Mouse (Mus musculus) myocyte (in vitro differentiated cells): ENCODE results near the gene Cdk5. TPM values are rescaled to one million over a fixed set of nuclear protein-coding genes. Genes with fewer than 3 reads are reported as not detected.

Experiments used
- H3K27me3 ChIP-seq: one replicate; pipeline ENCODE4 v1.6.1; 2011; ENCODE audit not compliant: control insufficient read depth, insufficient read depth, insufficient read length
- H3K36me3 ChIP-seq: one replicate; pipeline ENCODE4 v1.6.1; 2011; ENCODE audit not compliant: control insufficient read depth, insufficient read depth
- H3K4me2 ChIP-seq: one replicate; pipeline ENCODE4 v1.6.1; 2011; ENCODE audit warnings: low read depth, control low read depth
- H3K4me3 ChIP-seq: one replicate; pipeline ENCODE4 v1.5.1; 2011; ENCODE audit warnings: mild to moderate bottlenecking, control low read depth, moderate library complexity
- H3K79me2 ChIP-seq: one replicate; pipeline ENCODE4 v1.6.1; 2011; ENCODE audit not compliant: control insufficient read depth, insufficient read depth
- H3ac ChIP-seq: one replicate; pipeline ENCODE4 v1.6.1; 2011; ENCODE audit not compliant: control insufficient read depth, insufficient read length
- CEBPB ChIP-seq: IDR thresholded peaks from 2 replicates; pipeline ENCODE4 v1.6.1; 2011; ENCODE audit warnings: mild to moderate bottlenecking, moderate library complexity; ENCODE audit not compliant: poor library complexity, insufficient read depth, severe bottlenecking
- E2F4 ChIP-seq: IDR thresholded peaks from one replicate; pipeline ENCODE4 v1.6.1; 2011; ENCODE audit warnings: mild to moderate bottlenecking, control low read depth, moderate library complexity; ENCODE audit not compliant: insufficient read depth
- MAX ChIP-seq: IDR thresholded peaks from one replicate; pipeline ENCODE4 v1.6.1; 2011; ENCODE audit warnings: low read depth, mild to moderate bottlenecking, control low read depth
- MYOD1 ChIP-seq, 3 experiments: IDR thresholded peaks; one replicate each; pipeline ENCODE4 v1.6.1; 2011; ENCODE audit warnings: control low read depth in 2 of 3, low read depth in 2 of 3, mild to moderate bottlenecking in 2 of 3, moderate library complexity in 1 of 3; ENCODE audit not compliant: insufficient read length in 2 of 3, control insufficient read depth in 1 of 3
- MYOG ChIP-seq, 3 experiments: IDR thresholded peaks; one replicate each; pipeline ENCODE4 v1.6.1; 2011; ENCODE audit warnings: control low read depth in 2 of 3, low read depth in 2 of 3, mild to moderate bottlenecking in 2 of 3; ENCODE audit not compliant: insufficient read length in 2 of 3, control insufficient read depth in 1 of 3, insufficient read depth in 1 of 3
- POLR2A ChIP-seq: IDR thresholded peaks from one replicate; pipeline ENCODE4 v1.6.1; 2011; ENCODE audit warnings: low read depth, mild to moderate bottlenecking, control low read depth, moderate library complexity; ENCODE audit not compliant: insufficient read length
- POLR2AphosphoS2 ChIP-seq: IDR thresholded peaks from one replicate; pipeline ENCODE4 v1.6.1; 2011; ENCODE audit warnings: low read depth, control low read depth; ENCODE audit not compliant: insufficient read length
- REST ChIP-seq: IDR thresholded peaks from one replicate; pipeline ENCODE4 v1.6.1; 2011; ENCODE audit warnings: mild to moderate bottlenecking, control low read depth, moderate library complexity; ENCODE audit not compliant: insufficient read depth, insufficient read length
- SRF ChIP-seq: IDR thresholded peaks from one replicate; pipeline ENCODE4 v1.6.1; 2011; ENCODE audit warnings: low read depth; ENCODE audit not compliant: control insufficient read depth, insufficient read length
- TCF12 ChIP-seq: IDR thresholded peaks from one replicate; pipeline ENCODE4 v1.6.1; 2011; ENCODE audit warnings: mild to moderate bottlenecking, control low read depth; ENCODE audit not compliant: poor library complexity, insufficient read depth, severe bottlenecking
- TCF3 ChIP-seq: IDR thresholded peaks from one replicate; pipeline ENCODE4 v1.6.1; 2011; ENCODE audit warnings: low read depth, control low read depth; ENCODE audit not compliant: insufficient read length
- USF1 ChIP-seq: IDR thresholded peaks from one replicate; pipeline ENCODE4 v1.6.1; 2011; ENCODE audit warnings: low read depth, mild to moderate bottlenecking, control low read depth, moderate library complexity
- polyA plus RNA-seq: library from polyadenylated mRNA; unstranded; fragments of >200 nt; fragmentation: generic; extraction: Trizol; gene quantifications from one replicate; pipeline ENCODE4 v1.2.1, GENCODE M21; 2012; ENCODE audit warnings: missing spikeins

The Cdk5 gene
- polyA plus RNA-seq, 1 experiment: 30.0 TPM

GRCm38 (mm10) chr5:24425421-24426036 lies 2.2 kb upstream of the Cdk5 start:
- TF ChIP-seq TCF3 (no peak), USF1 (no peak), SRF (no peak), MAX (no peak), TCF12 (no peak), POLR2A (peak; percentile 11), E2F4 (no peak), CEBPB (no peak)
- H3K4me3 ChIP-seq: peak overlapping the region; percentile 95
- H3K79me2 ChIP-seq: peaks cover 27% of the 10 kb centered on the region
- peaks cover 7% of the 10 kb centered on the region for H3K36me3 ChIP-seq
- H3K27me3 ChIP-seq: no peaks in the 10 kb centered on the region
- H3ac ChIP-seq: peak overlapping the region; percentile 55
- H3K4me2 ChIP-seq: peak overlapping the region; percentile 94

- Histone ChIP-seq H3K27me3 (no peaks in the 10 kb centered on the region), H3K79me2 (peaks cover 27% of the 10 kb centered on the region), H3K36me3 (peaks cover 7% of the 10 kb centered on the region), H3ac (peak overlapping the region; percentile 55), H3K4me3 (peak overlapping the region; percentile 95), H3K4me2 (peak overlapping the region; percentile 92)
- TF ChIP-seq USF1 (no peak), POLR2A (peak; percentile 69), TCF3 (no peak), POLR2AphosphoS2 (no peak), SRF (no peak), E2F4 (peak; percentile 10), MYOG (IDR thresholded peaks at IDR 0.05; ENCODE audit: control insufficient read depth in 1 of 3, insufficient read depth in 1 of 3, insufficient read length in 2 of 3, low read depth in 2 of 3) (peak in 1 of 3 experiments; percentile 53), MYOD1 (IDR thresholded peaks at IDR 0.05; ENCODE audit: control insufficient read depth in 1 of 3, insufficient read length in 2 of 3, low read depth in 2 of 3) (peak in 1 of 3 experiments; percentile 53), TCF12 (no peak), MAX (no peak), CEBPB (no peak), REST (no peak)
Observed at GRCm38 (mm10) chr5:24424861-24425411, 1.6 kb upstream of the Cdk5 start.

GRCm38 (mm10) chr5:24424004-24424781 lies 863 bp upstream of the Cdk5 start:
- no peaks in the 10 kb centered on the region for H3K27me3 ChIP-seq
- peaks cover 7% of the 10 kb centered on the region for H3K36me3 ChIP-seq
- peak overlapping the region; percentile 55 for H3ac ChIP-seq
- peak overlapping the region; percentile 92 for H3K4me2 ChIP-seq
- H3K4me3 ChIP-seq: peak overlapping the region; percentile 95
- H3K79me2 ChIP-seq: peaks cover 27% of the 10 kb centered on the region
- TF ChIP-seq E2F4: no peak
- TF ChIP-seq TCF12: no peak
- peak in 2 of 3 experiments; percentile 77 to 85 for TF ChIP-seq MYOG (IDR thresholded peaks at IDR 0.05; ENCODE audit: control insufficient read depth in 1 of 3, insufficient read depth in 1 of 3, insufficient read length in 2 of 3, low read depth in 2 of 3)
- no peak for TF ChIP-seq TCF3
- TF ChIP-seq POLR2AphosphoS2: peak; percentile 57
- no peak for TF ChIP-seq SRF
- TF ChIP-seq USF1: peak; percentile 37
- no peak for TF ChIP-seq MAX
- TF ChIP-seq CEBPB: no peak
- peak; percentile 36 for TF ChIP-seq POLR2A
- peak in 2 of 3 experiments; percentile 82 to 85 for TF ChIP-seq MYOD1 (IDR thresholded peaks at IDR 0.05; ENCODE audit: control insufficient read depth in 1 of 3, insufficient read length in 2 of 3, low read depth in 2 of 3)
- TF ChIP-seq REST: no peak

GRCm38 (mm10) chr5:24420381-24420780 lies 2.9 kb downstream of the Cdk5 start:
- Histone ChIP-seq H3K36me3 (peaks cover 7% of the 10 kb centered on the region), H3ac (no peak overlapping the region), H3K4me2 (no peak overlapping the region), H3K27me3 (no peaks in the 10 kb centered on the region), H3K4me3 (no peak overlapping the region), H3K79me2 (peaks cover 9% of the 10 kb centered on the region)
- TF ChIP-seq E2F4: no peak
- TF ChIP-seq USF1: no peak
- no peak for TF ChIP-seq MAX
- TF ChIP-seq MYOD1 (IDR thresholded peaks at IDR 0.05; ENCODE audit: control insufficient read depth in 1 of 3, insufficient read length in 2 of 3, low read depth in 2 of 3): no peak
- no peak for TF ChIP-seq SRF
- no peak for TF ChIP-seq CEBPB
- no peak for TF ChIP-seq POLR2AphosphoS2
- TF ChIP-seq MYOG (IDR thresholded peaks at IDR 0.05; ENCODE audit: control insufficient read depth in 1 of 3, insufficient read depth in 1 of 3, insufficient read length in 2 of 3, low read depth in 2 of 3): no peak
- no peak for TF ChIP-seq POLR2A
- no peak for TF ChIP-seq REST
- no peak for TF ChIP-seq TCF3
- no peak for TF ChIP-seq TCF12
